Mouse (Mus musculus) layer of hippocampus, postnatal 14 days (tissue): ENCODE measurements at regions not wholly inside any gene's neighbourhood (a gene's known extent, or its start where the extent isn't known, plus 50 kb on each side); places are given as distances from the start of the nearest gene placed in this dataset.

Source experiments
- DNase-seq, 2 experiments: peaks; one replicate each; pipeline ENCODE4 v3.0.0; 2021 to 2022; ENCODE audit warnings: low spot score in 2 of 2, mixed read lengths in 1 of 2

DNA sequence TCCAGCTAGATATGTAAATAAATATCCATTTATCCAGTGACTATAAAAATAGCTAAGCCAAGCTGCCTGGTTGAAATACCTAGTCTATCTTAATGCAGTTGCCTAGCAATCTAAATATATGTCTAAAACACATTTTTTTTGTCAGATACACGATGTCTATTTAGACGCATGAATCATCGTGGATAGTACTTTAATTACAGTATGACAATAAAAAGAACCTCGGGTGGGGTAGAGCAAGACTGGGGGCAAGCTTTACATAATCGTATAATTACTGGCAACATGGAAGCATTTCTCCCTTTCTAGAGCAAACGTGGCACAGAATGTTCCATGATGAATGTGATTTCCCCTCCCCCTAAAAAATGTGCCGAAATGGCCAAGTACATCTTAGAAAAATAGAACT lies 180.4 kb downstream of the Gm19935 start:
- DNase-seq, result no peak

DNA sequence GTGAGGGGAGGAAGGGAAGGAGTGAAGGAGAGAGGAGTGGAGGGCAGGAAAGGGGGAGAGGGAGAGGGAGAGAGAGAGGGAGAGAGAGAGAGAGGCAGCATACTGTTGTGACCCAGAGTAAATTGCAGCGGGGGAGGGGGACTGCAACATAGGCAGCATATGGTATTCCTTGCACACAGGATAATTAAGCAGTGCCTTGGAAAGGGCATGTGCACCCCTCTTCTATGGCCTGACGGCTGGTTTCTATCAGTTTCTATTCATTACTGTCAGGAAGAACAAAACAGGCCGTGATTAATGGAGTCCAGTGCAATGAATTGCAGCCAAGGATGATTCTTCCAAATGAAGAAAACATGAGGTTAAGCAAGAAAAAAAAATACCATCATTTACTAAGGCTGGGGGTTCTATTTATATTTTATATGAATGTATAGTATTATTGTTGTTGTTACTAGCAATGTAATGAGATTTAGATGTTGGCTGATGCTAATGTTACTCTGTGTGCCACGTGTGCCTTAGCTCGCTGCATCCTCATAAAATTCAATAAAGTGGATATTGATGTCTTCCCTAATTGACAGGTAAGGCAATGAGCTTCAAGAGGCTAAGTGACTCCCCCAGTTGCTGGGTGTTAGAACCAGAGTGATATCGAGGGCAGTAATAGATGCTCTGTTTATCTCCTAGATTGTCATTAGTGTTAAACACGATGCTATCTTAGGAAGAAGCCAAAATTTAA lies 181.3 kb downstream of the Gm19935 start:
- DNase-seq, result no peak

DNA sequence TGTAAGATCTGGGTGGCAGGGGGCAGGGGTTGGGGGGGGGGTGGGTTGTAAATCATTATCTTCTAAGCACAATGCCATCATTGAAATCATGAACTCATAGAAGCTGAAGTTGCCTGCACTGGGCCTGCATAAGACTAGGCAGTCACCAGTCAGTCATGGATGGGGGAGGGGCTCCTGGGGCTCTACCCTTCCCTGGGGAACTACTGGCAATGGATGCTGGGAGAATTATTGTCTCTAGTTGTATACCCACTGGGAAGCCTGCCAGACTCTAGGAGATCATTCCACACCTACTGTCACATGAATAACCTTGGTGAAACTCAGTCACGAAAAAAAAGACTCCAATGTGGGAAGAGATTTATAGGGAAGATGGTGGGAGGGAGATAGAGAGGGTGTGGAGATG lies 186.4 kb downstream of the Gm19935 start:
- no peak for DNase-seq

DNA sequence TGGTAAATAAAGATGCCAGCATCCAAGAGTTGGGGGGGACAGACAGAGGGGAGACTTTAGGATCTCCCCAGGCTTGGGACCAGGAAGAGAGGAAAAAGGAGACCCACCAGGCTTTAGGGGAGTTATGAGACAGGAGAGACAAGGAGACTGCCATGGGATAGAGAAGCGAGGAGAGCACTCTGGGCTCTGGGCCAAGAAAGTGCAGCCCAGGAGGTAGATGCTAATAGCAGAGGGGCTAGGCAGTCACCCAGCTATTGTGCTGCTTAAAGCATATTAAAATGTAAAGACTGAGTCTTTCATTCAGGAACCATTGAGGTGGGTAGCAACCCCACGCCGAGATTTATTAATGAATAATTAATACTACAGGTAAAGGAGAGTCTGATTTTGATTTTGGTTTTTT lies 208.8 kb downstream of the Gm19935 start:
- no peak for DNase-seq

DNA sequence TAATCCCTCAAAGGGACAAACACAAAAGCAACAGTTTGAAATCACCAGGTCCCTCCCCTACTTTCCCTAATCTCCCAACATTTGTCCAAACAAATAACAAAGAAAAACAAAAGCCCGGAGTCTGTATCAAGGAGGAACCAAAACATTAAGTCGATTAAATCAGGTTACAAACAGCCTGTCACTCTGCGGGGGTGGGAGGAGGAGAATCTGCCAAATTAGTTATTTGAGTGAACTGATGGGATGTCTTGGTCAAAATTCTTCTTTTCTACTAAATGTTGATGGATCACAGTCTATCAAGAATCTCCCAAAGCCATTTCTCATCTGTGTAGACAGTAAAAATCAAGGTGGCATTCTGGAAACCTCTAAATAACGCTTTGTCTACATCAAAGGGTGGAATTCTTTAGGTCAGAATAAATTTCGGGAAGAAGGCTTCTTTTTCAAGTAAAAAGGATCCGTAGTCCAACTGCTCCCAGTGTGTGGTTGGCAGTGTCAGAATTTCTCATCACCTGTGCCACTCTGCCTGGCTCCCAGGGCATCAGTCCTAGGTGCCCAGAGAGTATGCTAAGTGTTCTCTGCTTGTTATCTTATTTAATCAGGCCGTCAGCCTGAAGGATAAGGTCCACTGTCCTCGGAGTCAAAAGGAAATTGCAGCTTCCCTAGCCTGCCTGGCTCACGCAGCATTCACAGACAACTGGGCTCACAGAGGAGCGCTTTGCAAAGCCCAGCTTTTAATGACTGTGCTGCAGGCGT lies 216.1 kb downstream of the Gm19935 start:
- DNase-seq, result no peak

DNA sequence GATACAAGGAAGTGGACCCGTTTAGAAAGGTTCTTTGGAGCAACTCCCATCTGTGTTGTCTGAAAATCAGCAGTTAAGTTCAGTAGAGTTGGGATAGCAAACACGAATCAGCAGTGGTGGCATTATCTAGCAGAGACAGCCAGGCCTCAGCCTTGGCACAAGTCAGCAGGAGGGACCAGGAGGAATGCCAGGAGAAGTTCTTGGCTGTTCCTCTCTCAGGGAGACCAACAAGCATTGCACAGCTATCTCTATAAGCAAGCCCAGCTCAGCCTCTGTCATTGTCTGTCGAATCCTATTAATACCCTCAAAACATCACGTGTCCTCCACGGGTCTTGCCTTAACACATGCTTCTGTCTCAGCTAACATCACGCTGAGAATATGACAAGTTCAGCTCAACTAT lies 219.8 kb downstream of the Gm19935 start:
- peak in 1 of 2 experiments; percentile 12 for DNase-seq

DNA sequence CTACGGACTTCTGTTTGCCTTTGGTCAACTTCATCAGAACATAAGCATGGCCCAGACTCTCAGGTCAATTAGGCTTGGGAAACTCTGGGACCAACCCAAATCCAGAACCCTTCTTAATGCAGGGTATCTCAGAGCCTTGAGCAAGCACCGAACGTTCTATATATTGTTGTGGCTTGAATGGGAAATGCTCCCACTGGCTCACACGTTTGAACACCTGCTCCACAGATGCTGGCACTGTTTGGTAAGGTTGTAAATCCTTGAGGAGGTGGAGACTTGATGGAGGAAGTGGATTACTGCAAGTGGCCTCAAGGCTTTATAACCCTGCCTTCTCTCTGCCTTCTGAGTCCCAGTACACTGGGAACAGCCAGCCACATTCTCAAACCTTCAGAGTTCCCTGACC lies 231.3 kb upstream of the Tox3 start:
- no peak for DNase-seq

DNA sequence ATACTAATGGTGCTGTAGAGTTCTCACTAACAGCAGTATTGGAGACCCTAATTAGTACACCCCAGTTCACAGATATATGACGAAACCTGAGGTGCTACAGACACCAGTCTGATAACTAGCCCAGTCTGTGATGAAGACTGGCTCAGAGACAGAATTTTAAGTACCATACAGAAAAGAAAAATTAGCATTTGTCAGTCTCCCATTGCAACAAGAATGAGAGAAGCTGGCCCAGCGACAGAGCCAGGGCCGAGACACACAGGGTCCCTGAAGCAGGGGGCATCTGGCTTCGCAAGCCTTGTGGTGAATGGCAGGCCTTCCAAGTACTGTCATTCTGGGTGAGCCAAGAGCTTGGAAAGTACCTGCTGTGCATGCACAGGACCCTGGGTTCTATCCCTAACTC lies 228.8 kb upstream of the Tox3 start:
- DNase-seq, result peak in 1 of 2 experiments; percentile 27

DNA sequence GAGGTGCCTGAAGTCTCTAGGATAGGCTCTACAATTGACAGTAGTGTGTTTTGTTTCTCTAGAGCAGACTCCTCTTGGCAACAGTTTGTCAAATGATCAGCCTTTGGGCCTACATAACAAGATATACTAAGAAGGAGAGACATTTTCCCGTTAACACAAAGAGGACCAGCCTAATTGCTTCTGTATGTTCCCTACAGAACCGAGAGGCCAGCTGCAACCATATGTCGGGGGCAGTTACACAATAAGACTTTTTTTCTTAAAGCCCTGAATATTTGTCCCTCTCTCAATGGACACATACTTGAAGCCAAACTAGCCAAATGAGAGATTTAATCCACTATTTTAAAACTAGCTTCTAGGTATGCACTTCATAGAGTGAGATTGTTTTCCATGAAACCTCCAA lies 226.5 kb upstream of the Tox3 start:
- DNase-seq, result no peak

DNA sequence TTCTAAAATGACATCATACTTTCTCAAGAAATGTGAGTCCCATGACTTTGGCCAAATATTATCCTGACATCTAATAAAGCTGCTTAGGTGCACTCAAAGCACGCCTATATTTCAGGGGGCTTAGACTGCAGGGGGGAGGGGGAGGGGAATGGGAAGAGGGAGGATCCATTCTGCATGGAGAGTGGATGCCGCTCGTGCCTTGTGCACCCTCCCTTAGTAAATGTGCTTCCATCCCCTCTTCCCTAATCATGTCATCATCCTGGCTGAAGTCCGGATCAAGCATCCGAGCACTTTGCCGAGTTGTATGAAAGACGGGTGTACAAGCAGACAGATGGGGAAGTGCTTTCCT lies 207.9 kb upstream of the Tox3 start:
- DNase-seq, result no peak

DNA sequence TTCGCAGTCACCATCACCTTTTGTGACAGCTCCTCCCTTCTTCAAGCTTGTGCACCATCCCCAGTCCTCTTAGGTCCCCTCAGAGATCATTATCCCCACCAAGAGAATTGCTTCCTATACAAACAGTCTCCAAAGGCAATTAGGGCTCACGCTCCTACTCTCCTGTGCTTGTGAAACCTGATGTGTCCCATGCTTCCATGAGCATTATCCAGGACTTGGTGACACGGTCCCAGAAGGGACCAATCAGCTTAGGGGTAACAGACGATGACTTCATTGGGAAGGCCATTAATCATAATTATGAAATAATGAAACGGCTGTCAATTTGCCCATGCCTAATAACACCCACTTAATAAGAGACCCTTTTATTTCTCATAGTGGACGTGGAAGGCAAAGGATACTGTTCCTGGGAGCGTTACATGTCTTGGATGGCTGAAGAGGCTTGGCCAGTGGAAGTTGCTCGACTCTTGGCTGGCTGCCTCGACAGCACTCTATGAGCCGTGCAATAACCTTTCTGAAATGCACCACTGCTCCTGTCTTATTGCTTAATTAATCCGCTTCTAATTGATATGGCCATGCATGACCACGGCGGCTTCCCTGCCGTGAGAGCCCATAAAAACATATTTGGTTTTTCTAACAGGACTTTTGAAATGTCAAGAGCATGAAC lies 207.4 kb upstream of the Tox3 start:
- no peak for DNase-seq

DNA sequence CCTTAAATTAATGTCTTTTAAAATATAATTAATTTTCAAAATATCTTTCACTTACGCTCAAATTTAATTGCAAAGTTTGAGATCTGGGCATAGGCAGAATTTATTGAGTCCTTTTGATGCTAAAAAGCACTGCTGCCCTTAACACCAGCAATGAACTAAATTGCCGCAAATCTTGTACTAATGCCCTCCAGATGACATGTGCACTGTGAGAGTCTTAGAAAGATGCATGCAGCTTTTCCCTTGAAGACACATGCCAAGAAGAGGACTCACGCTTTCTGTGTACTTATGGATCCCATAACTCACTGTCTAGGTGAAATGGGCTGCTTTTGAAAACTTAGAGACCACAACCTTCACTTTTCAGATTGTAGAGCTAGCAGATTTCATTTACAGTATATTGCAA lies 199.1 kb upstream of the Tox3 start:
- no peak for DNase-seq

DNA sequence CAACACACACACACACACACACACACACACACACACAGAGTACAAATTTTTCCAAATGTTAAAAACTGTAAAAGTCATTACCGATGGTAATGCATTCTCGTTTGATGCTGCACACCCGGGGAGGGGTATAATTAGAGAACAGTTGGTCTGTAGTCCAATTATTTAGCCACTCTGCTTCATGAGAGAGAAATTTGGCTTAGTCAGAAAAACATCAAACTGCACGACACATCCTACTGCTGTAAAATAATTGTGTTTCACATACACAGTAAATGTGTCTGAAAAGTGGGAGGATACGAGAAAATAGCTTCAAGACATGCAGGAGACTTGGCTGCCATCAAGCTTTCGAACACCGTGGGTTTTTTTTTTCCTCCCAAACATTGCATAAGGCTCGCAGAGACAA lies 194.5 kb upstream of the Tox3 start:
- DNase-seq, result peak in 1 of 2 experiments; percentile 18

DNA sequence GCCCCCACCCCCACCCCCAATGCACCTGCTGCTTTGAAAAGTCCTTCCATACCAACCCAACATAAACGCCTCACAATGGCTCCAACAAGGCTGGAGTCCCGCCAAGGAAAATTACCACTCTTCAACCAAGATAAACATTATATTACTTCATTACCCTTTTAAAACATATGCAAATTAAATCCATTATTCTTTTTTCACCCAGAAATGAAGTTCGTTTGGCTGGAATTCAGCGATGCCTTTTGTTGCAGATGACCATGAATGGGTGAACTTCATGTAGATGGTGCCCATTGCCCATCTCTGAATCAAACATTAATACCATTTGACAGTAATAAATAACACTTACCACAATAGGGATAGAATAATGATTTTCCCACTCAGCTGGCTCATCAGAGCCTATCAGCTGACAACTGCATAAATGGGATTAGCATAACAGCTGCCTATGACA lies 188.1 kb upstream of the Tox3 start:
- DNase-seq, result no peak

DNA sequence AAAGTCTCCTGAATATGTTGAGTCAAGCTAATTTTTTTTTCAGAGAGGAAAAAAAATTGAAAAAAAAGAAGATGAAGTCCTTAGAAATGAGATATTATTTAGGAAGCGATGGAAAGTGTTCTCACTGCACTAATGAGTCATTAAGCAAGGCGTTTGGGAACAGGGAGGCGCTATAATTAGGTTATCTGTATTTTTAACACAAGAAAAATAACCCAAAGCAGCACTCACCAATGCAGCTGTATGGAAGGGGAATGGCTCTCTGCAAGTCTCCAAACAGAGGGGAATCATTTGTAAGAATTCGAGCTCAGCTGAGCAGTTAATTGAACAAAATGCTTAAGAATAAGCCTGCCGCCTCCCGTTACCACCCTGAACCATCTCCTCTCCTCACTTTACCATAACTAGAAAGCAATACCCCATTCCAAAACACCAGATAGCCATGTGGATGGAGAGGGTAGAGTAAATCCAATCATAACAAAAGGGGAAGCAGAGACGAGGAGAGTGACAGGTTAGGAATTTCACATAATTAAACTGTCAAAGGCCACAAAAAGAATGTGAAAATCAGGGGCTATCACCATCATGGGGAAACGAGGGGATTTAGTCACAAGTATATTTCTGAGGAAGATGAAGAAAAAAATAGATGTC lies 187.5 kb upstream of the Tox3 start:
- DNase-seq, result no peak

DNA sequence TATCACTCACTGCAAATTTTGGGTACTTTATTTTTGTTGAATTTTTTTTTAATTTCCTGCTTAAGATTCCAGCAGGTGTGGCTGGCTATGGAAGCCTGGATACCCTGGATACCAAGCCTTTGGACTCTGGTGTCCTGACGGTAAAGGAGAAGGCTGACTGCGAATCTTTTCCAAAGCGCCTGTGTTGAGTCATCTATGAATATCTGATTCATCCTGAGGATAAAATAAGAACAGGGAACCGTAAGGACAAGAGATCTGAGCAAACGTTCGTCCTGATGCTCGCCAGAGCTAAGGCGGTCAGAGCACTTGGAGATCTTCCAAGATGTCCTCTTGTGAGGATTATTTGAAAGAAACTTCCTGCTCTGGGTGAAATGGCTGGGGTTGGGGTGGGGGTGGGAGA lies 173.2 kb upstream of the Tox3 start:
- DNase-seq, result no peak

DNA sequence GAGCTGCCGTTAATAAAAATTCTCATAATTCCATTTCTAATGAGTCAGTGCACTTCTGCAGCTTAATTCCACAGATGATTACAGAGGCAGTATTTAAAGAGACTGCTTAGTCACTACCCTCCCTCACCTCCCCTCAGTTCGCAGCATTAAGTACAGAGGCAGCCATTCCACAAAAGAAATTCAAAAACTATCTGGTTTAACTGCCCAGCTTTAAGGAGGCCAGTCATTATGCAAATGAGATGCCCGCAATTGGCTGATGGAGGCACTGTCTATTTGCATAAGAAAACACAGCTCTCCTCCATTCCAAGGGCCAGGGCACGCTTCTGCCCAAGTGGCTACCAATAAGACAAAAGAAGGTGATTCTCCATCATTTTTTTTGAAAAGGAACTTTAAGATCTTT lies 172.0 kb upstream of the Tox3 start:
- DNase-seq, result no peak

DNA sequence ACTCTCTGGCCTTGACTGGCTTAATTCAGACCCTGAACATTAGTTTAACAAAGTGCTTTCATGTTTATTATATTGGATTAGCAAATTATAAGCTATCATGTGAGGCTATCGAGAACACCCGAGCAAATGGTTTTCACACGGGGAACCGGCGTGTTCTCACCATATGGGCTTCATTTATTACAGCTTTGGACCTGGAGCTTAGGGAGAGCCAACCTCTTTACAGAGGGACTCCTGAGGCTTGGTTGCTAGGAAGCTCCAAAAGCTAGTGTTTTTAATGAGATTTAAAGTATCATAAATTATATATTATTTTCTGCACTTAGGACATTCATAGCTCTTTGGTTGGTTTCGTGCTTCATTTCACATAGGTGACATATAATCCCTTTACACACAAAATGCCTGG lies 171.4 kb upstream of the Tox3 start:
- DNase-seq, result no peak

DNA sequence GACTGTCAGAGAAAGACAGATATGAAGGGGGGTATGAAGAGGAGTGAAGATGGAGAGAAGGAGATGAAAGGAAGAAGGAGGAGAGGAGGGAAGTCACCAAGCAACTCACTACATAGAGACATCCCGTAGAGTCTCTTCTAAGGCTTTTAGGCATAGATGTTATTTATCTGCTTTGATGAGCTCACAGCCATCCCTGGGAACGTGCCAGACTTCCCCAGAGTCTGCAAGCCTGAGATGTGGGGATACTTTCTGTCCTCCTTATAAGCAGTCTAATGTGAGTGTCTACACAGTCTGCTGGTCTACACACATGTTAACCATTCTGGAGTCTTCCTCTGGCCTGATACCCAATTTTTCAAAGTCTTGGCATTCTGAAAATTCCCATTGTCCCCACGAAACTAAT lies 166.0 kb upstream of the Tox3 start:
- DNase-seq, result no peak

DNA sequence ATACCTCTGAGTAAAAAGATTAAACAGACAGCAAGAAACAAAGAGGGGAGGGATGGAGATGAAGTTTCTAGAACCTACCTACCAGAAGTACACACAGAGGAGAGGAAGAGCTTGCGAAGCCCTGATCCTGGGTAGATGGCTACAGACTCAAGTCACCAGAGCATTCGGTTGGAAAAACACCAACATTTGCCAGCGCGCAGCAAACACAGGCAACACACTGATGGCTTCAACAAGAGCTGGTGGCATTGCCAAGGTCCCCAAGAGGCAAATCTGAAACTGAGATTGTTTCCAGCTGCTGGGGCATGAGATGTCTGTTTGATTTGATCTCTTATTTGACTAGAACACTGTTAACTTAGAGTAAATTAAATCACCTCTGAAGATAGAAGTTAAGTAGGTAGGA lies 165.5 kb upstream of the Tox3 start:
- no peak for DNase-seq

DNA sequence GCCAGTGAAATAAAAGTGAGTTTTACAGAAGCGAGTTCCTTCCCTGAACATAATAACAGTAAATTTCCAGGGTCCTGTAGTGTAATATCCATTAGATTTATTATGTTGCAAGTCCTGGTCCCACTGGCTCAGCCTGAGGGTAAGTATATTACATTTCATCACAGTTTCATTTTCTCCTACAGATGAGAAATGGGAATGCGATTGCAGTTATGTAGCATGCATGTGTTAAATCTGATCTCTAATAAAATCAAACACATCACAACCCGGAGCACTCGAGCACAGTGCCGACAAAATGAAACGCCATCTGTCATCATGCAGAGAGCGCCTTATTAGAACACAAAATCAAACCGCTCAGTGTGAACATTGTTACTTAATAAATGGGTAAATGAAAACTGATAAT lies 165.0 kb upstream of the Tox3 start:
- DNase-seq, result peak in 1 of 2 experiments; percentile 62

DNA sequence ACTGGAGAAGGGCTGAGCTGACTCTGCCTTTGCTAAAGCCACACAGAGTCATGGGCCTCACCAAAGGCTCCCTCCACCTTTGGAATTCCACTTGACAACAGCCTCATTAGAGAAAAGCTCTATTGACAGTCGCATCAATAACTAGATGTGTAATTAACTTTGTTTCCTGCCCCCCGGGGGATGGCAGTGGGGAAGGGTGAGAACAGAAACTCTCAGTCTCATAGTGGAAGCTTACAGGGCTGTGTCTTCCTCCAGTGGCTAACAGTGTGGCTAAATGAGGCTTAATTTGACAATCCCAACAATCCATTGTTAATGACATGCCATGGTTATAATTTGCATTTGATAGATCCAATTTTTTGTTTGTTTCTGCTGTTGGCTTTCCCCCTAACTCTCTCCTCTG lies 164.5 kb upstream of the Tox3 start:
- no peak for DNase-seq
